Mouse (Mus musculus): ENCODE measurements at regions not wholly inside any gene's neighbourhood (a gene's known extent, or its start where the extent isn't known, plus 50 kb on each side); places are given as distances from the start of the nearest gene placed in this dataset.
"Not testable (repeated sequence)": the region's sequence is repeated elsewhere in the genome, so short reads cannot be mapped to it uniquely, and the experiment has no call there.

DNA sequence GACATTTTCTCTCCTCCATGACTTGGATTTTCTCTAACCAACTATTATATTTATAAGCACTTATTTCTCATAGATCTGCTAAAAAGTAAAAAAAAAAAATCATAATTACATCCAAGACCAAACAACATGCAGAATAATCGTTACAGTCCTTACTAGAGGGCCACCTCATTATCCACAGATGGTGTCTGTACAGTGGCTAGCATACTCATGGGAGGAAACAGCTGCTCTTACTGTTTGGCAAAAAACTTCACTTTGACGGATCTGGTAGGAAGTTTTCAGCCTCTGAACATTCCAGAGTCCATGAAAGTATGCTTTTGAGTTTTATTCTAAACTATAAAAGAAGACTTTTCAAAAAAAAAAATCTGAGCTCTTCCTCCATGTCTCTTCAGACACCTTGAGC lies 159.1 kb upstream of the Gm10306 start:
- Histone ChIP-seq H3K27ac (ENCODE audit: low read length) (no peak overlapping the region), H3K4me2 (ENCODE audit: low read depth, low read length) (no peak overlapping the region), H3K36me3 (ENCODE audit: control insufficient read depth, insufficient read depth) (no peaks in the 10 kb centered on the region), H3K9ac (ENCODE audit: low read length) (no peak overlapping the region), H3K4me3 (ENCODE audit: low read length) (no peak overlapping the region), H3K4me1 (ENCODE audit: control insufficient read depth, insufficient read depth, low read length) (no peaks in the 10 kb centered on the region), H3K27me3 (ENCODE audit: control insufficient read depth, insufficient read depth, low read length) (no peaks in the 10 kb centered on the region), H3K9me3 (replicated peaks; ENCODE audit: control insufficient read depth, low read length) (no peaks in the 10 kb centered on the region)
- no peak for ATAC-seq (replicated peaks; ENCODE audit: extremely low read depth, insufficient read depth, low FRiP score)
- 40% methylated on average over 2 of the region's 2 CpGs for WGBS

DNA sequence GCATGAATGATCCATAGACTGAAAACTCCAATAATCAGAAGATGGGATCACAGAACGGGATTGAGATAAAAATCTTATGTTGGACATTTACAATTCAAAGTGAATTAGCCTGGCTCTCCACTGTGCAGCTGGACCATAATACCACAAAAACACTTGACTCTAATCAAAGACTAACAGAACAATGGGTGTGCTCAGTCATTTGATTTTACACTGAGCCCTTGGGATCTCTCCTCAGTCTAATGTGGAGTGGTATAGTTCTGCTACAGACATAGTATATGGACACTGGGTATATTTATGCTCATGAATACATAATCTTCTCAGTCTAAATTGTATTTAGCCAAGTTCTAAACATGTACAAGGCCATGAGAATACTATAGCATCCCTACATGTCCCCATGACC lies 149.4 kb upstream of the Gm10306 start:
- no peak overlapping the region for H3K27ac ChIP-seq (ENCODE audit: low read length)
- no peaks in the 10 kb centered on the region for H3K27me3 ChIP-seq (ENCODE audit: control insufficient read depth, insufficient read depth, low read length)
- H3K4me2 ChIP-seq (ENCODE audit: low read depth, low read length) = no peak overlapping the region
- H3K9me3 ChIP-seq (replicated peaks; ENCODE audit: control insufficient read depth, low read length) = no peaks in the 10 kb centered on the region
- no peak overlapping the region for H3K4me3 ChIP-seq (ENCODE audit: low read length)
- no peaks in the 10 kb centered on the region for H3K4me1 ChIP-seq (ENCODE audit: control insufficient read depth, insufficient read depth, low read length)
- ATAC-seq (replicated peaks; ENCODE audit: extremely low read depth, insufficient read depth, low FRiP score) = no peak
- 71% methylated on average over 1 of the region's 1 CpGs for WGBS
- no peaks in the 10 kb centered on the region for H3K36me3 ChIP-seq (ENCODE audit: control insufficient read depth, insufficient read depth)
- H3K9ac ChIP-seq (ENCODE audit: low read length) = no peak overlapping the region

DNA sequence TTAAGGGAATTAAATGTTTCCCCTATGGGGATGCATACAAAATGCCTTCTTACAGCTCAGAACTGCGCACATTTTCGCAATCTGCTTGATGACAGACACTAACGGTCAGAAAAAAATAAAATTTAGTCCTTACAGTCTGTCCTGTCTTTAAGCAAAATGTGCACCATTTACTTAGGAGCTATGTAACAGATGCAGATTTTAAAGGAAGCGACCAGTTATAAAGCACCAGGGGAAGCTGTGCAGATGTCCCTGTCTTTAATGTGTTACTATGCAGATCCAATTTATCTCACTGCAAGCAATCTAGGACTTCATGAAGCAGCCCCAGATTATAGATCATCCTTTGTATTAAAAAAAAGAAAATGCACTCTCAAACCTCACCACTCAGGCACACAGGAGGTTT lies 148.8 kb upstream of the Gm10306 start:
- H3K27me3 ChIP-seq (ENCODE audit: control insufficient read depth, insufficient read depth, low read length) = no peaks in the 10 kb centered on the region
- no peaks in the 10 kb centered on the region for H3K4me1 ChIP-seq (ENCODE audit: control insufficient read depth, insufficient read depth, low read length)
- 74% methylated on average over 4 of the region's 4 CpGs for WGBS
- H3K9ac ChIP-seq (ENCODE audit: low read length) = no peak overlapping the region
- no peaks in the 10 kb centered on the region for H3K9me3 ChIP-seq (replicated peaks; ENCODE audit: control insufficient read depth, low read length)
- H3K27ac ChIP-seq (ENCODE audit: low read length) = no peak overlapping the region
- ATAC-seq (replicated peaks; ENCODE audit: extremely low read depth, insufficient read depth, low FRiP score) = no peak
- no peaks in the 10 kb centered on the region for H3K36me3 ChIP-seq (ENCODE audit: control insufficient read depth, insufficient read depth)
- H3K4me2 ChIP-seq (ENCODE audit: low read depth, low read length) = no peak overlapping the region
- H3K4me3 ChIP-seq (ENCODE audit: low read length) = no peak overlapping the region

DNA sequence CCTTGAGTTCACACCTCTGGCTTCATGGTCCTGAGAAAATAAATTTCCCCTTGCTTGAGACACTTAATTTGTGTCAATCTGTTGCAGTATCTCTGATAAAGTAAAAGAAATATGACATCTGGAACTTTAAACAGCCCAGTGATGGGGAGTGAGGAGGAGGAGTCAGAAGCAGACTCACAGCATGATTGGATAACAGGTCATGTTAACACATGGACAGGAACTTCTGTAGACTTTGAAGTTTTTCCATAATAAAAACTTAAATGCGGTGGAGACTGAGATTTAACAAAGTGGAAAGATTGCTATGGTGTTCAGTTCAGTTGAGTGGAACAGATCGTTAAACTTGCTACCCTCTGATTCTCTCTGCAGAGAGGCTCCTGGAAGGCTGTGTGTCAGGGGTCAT lies 143.7 kb upstream of the Gm10306 start:
- H3K27ac ChIP-seq (ENCODE audit: low read length) = no peak overlapping the region
- no peaks in the 10 kb centered on the region for H3K9me3 ChIP-seq (replicated peaks; ENCODE audit: control insufficient read depth, low read length)
- 69% methylated on average over 2 of the region's 2 CpGs for WGBS
- no peak overlapping the region for H3K4me3 ChIP-seq (ENCODE audit: low read length)
- H3K4me2 ChIP-seq (ENCODE audit: low read depth, low read length) = no peak overlapping the region
- H3K4me1 ChIP-seq (ENCODE audit: control insufficient read depth, insufficient read depth, low read length) = no peaks in the 10 kb centered on the region
- no peaks in the 10 kb centered on the region for H3K36me3 ChIP-seq (ENCODE audit: control insufficient read depth, insufficient read depth)
- H3K27me3 ChIP-seq (ENCODE audit: control insufficient read depth, insufficient read depth, low read length) = no peaks in the 10 kb centered on the region
- ATAC-seq (replicated peaks; ENCODE audit: extremely low read depth, insufficient read depth, low FRiP score) = no peak
- H3K9ac ChIP-seq (ENCODE audit: low read length) = no peak overlapping the region

DNA sequence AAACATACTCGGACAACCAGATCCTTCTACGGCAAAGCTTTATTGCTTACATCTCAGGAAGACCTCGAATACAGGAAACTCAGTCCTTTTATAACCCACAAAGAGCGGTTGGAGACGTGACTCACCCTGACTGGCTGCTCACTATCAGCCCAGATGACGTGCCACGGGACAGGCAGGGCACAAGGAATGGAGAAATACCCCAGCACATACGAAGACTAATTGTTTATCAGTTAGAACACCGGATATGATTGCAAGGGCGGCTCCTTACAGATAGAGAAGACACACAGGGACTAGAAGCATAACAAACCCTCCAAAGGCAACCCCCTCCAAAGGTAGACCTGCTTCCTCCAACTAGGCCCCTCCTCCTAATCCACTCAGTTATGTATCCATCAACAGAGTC lies 130.8 kb upstream of the Gm10306 start:
- ATAC-seq (replicated peaks; ENCODE audit: extremely low read depth, insufficient read depth, low FRiP score); H3K9ac ChIP-seq (ENCODE audit: low read length); H3K4me1 ChIP-seq (ENCODE audit: control insufficient read depth, insufficient read depth, low read length); H3K36me3 ChIP-seq (ENCODE audit: control insufficient read depth, insufficient read depth); H3K4me3 ChIP-seq (ENCODE audit: low read length); H3K27ac ChIP-seq (ENCODE audit: low read length); H3K27me3 ChIP-seq (ENCODE audit: control insufficient read depth, insufficient read depth, low read length); H3K9me3 ChIP-seq (replicated peaks; ENCODE audit: control insufficient read depth, low read length); H3K4me2 ChIP-seq (ENCODE audit: low read depth, low read length): not testable (repeated sequence)
- WGBS = 69% methylated on average over 7 of the region's 10 CpGs

DNA sequence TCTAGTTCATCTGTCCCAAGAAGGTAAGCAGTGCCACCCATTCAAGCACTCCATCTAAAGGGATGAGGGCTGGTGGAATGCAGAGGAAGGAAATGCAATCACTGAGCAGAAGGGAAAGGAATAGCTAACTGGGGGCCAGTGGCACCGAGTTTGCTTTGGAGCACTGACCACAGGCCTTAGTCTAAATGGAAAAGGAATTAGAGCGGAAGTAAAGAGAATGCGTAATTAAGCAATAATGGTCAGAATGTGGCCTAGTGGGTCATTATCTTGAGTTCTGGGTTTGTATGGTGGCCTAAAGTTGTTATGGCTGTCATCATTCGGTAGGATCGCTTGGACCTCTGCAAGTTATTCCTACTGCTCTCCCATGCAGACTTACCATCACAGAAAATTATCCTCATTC lies 128.8 kb upstream of the Gm10306 start:
- Histone ChIP-seq H3K4me1 (ENCODE audit: control insufficient read depth, insufficient read depth, low read length) (no peaks in the 10 kb centered on the region), H3K9me3 (replicated peaks; ENCODE audit: control insufficient read depth, low read length) (peaks cover 13% of the 10 kb centered on the region), H3K4me2 (ENCODE audit: low read depth, low read length) (no peak overlapping the region), H3K27me3 (ENCODE audit: control insufficient read depth, insufficient read depth, low read length) (no peaks in the 10 kb centered on the region), H3K9ac (ENCODE audit: low read length) (no peak overlapping the region), H3K4me3 (ENCODE audit: low read length) (no peak overlapping the region), H3K36me3 (ENCODE audit: control insufficient read depth, insufficient read depth) (no peaks in the 10 kb centered on the region), H3K27ac (ENCODE audit: low read length) (no peak overlapping the region)
- no peak for ATAC-seq (replicated peaks; ENCODE audit: extremely low read depth, insufficient read depth, low FRiP score)
- 85% methylated on average over 5 of the region's 5 CpGs for WGBS

DNA sequence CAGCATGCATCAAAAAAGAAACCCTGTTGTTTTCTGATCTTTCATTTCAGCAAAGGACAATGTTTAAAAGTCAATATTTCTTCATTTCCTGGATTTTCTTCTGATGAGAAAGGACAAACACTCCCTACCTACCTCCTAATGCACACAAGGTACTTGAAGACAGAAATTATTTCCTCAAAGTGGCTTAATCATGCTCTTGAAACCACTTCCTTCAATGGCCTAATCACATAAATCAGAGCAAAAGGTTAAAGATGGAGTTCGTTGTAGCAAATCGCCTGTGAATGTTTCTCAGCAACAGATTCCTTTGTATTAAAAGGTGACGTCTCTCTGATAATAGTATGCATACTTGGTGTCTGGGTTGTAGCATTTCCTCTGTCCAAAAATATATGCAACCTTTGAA lies 124.3 kb upstream of the Gm10306 start:
- Histone ChIP-seq H3K27ac (ENCODE audit: low read length) (no peak overlapping the region), H3K27me3 (ENCODE audit: control insufficient read depth, insufficient read depth, low read length) (no peaks in the 10 kb centered on the region), H3K36me3 (ENCODE audit: control insufficient read depth, insufficient read depth) (no peaks in the 10 kb centered on the region), H3K9me3 (replicated peaks; ENCODE audit: control insufficient read depth, low read length) (peaks cover 13% of the 10 kb centered on the region), H3K9ac (ENCODE audit: low read length) (no peak overlapping the region), H3K4me3 (ENCODE audit: low read length) (no peak overlapping the region), H3K4me1 (ENCODE audit: control insufficient read depth, insufficient read depth, low read length) (no peaks in the 10 kb centered on the region), H3K4me2 (ENCODE audit: low read depth, low read length) (no peak overlapping the region)
- 66% methylated on average over 3 of the region's 3 CpGs for WGBS
- no peak for ATAC-seq (replicated peaks; ENCODE audit: extremely low read depth, insufficient read depth, low FRiP score)

DNA sequence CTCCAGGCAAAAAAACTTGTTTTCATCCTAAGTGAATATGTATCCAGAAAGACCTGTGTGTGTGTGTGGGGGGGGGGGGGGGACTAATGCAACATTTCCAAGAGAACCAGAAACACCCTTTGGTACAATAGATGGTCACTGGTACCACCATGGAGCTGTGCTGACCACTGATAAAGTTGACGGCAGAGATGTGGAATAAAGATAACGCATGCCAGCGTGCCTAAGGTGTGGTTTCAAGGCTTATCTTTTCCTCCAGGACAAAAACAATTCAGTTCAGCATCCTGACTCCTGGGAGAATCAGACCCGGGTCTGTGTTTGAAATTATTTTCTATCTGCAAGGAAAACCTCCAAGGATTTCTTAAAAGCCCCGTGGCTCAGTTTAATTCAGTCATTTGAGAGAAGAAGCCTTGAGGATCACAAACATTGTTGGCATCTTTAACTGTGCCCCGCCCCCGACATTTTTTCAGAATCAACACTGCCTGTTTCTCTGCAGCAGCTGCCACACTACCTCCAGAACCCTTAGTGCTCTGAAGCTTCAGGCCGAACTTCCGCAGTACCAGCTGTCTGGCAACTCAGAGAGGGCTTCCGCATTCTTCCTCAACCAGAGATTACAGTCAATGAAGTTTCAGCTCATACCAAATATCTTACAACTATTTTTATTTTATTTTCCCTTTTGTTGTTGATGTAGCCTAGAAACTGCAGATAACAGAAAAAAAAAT lies 118.5 kb upstream of the Gm10306 start:
- 45% methylated on average over 10 of the region's 10 CpGs for WGBS
- H3K9me3 ChIP-seq (replicated peaks; ENCODE audit: control insufficient read depth, low read length) = no peaks in the 10 kb centered on the region
- no peak overlapping the region for H3K9ac ChIP-seq (ENCODE audit: low read length)
- no peak for ATAC-seq (replicated peaks; ENCODE audit: extremely low read depth, insufficient read depth, low FRiP score)
- H3K27ac ChIP-seq (ENCODE audit: low read length) = no peak overlapping the region
- H3K36me3 ChIP-seq (ENCODE audit: control insufficient read depth, insufficient read depth) = no peaks in the 10 kb centered on the region
- no peaks in the 10 kb centered on the region for H3K27me3 ChIP-seq (ENCODE audit: control insufficient read depth, insufficient read depth, low read length)
- no peak overlapping the region for H3K4me3 ChIP-seq (ENCODE audit: low read length)
- H3K4me2 ChIP-seq (ENCODE audit: low read depth, low read length) = no peak overlapping the region
- H3K4me1 ChIP-seq (ENCODE audit: control insufficient read depth, insufficient read depth, low read length) = no peaks in the 10 kb centered on the region

DNA sequence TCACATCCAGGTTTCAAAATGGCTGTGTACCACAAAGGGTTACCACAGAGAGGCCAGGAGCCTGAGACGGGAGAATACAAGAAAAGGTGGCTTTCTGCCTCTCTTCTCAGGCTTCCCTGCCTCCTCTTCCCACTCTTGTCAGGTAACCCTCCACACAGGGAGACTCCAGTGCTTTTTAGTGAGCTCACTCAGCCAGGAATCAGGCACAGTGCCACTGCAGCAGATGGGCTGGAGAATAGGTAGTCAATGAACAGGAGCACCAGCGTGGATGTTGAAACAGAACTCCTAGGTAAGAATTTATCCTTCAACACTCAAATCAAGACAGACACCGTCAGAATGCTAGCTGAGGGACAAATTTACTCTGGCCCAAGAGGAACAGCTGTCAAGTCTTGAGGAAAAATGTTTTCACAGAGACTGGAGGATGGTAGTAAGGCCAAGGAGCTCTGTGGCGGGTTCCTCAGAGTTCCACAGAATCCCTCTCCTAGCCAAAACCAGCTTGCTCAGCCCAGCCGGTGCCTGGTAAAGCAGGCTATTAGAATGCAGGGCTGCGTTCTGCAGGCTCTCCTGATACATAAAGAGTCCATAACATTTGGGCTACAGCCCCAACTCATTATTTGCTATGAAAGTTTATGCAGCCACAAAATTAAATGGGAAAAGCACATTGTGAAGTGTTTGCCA lies 117.0 kb upstream of the Gm10306 start:
- Histone ChIP-seq H3K27me3 (ENCODE audit: control insufficient read depth, insufficient read depth, low read length) (no peaks in the 10 kb centered on the region), H3K9me3 (replicated peaks; ENCODE audit: control insufficient read depth, low read length) (no peaks in the 10 kb centered on the region), H3K4me2 (ENCODE audit: low read depth, low read length) (no peak overlapping the region), H3K9ac (ENCODE audit: low read length) (no peak overlapping the region), H3K4me1 (ENCODE audit: control insufficient read depth, insufficient read depth, low read length) (no peaks in the 10 kb centered on the region), H3K36me3 (ENCODE audit: control insufficient read depth, insufficient read depth) (no peaks in the 10 kb centered on the region), H3K4me3 (ENCODE audit: low read length) (no peak overlapping the region), H3K27ac (ENCODE audit: low read length) (no peak overlapping the region)
- no peak for ATAC-seq (replicated peaks; ENCODE audit: extremely low read depth, insufficient read depth, low FRiP score)
- 70% methylated on average over 6 of the region's 6 CpGs for WGBS
